Mouse (Mus musculus): Measurements from ENCODE around the gene Tmed5. TPM values are rescaled to one million over a fixed set of nuclear protein-coding genes. Genes with fewer than 3 reads are reported as not detected.
"Not testable (repeated sequence)": the region's sequence is repeated elsewhere in the genome, so short reads cannot be mapped to it uniquely, and the experiment has no call there.

The Tmed5 gene
- polyA plus RNA-seq, 1 experiment from 2014 or later = 31.8 TPM

- no peaks in the 10 kb centered on the region for H3K9me3 ChIP-seq (ENCODE audit: control insufficient read depth, low read length)
- peaks cover 22% of the 10 kb centered on the region; the same call in 1 of the 2 replicates for H3K36me3 ChIP-seq (ENCODE audit: control insufficient read depth, insufficient read depth, low read length)
- H3K27ac ChIP-seq (ENCODE audit: low read length) = no peak overlapping the region
- ATAC-seq (ENCODE audit: low read depth) = no peak
- no peaks in the 10 kb centered on the region for H3K27me3 ChIP-seq (ENCODE audit: control insufficient read depth, insufficient read depth, low read depth, low read length)
- no peak overlapping the region for H3K9ac ChIP-seq (ENCODE audit: low read length)
- no peak overlapping the region for H3K4me2 ChIP-seq (ENCODE audit: low read depth, low read length)
- H3K4me1 ChIP-seq (replicated peaks; ENCODE audit: control insufficient read depth, insufficient read depth, low read length) = no peaks in the 10 kb centered on the region
- no peak overlapping the region for H3K4me3 ChIP-seq (ENCODE audit: low read length)
Measured at GRCm38 (mm10) chr5:108100196-108100595, 32.2 kb downstream of the Tmed5 start.

- Histone ChIP-seq H3K9me3 (ENCODE audit: control insufficient read depth, low read length) (no peaks in the 10 kb centered on the region), H3K4me1 (replicated peaks; ENCODE audit: control insufficient read depth, insufficient read depth, low read length) (no peaks in the 10 kb centered on the region), H3K27ac (ENCODE audit: low read length) (no peak overlapping the region), H3K36me3 (ENCODE audit: control insufficient read depth, insufficient read depth, low read length) (peaks cover 18% of the 10 kb centered on the region; the same call in 1 of the 2 replicates), H3K9ac (ENCODE audit: low read length) (no peak overlapping the region), H3K4me2 (ENCODE audit: low read depth, low read length) (no peak overlapping the region), H3K4me3 (ENCODE audit: low read length) (no peak overlapping the region), H3K27me3 (ENCODE audit: control insufficient read depth, insufficient read depth, low read depth, low read length) (no peaks in the 10 kb centered on the region)
- WGBS = 87% methylated on average over 3 of the region's 3 CpGs
- ATAC-seq (ENCODE audit: low read depth) = no peak
Measured at GRCm38 (mm10) chr5:108097676-108098075, 34.7 kb downstream of the Tmed5 start.

GRCm38 (mm10) chr5:108092731-108093130, 39.7 kb downstream of the Tmed5 start:
- not testable (repeated sequence) for ATAC-seq (ENCODE audit: low read depth); H3K9me3 ChIP-seq (ENCODE audit: control insufficient read depth, low read length); H3K27ac ChIP-seq (ENCODE audit: low read length); H3K9ac ChIP-seq (ENCODE audit: low read length); H3K4me3 ChIP-seq (ENCODE audit: low read length); H3K4me2 ChIP-seq (ENCODE audit: low read depth, low read length); H3K4me1 ChIP-seq (replicated peaks; ENCODE audit: control insufficient read depth, insufficient read depth, low read length); H3K27me3 ChIP-seq (ENCODE audit: control insufficient read depth, insufficient read depth, low read depth, low read length)
- 95% methylated on average over 8 of the region's 8 CpGs for WGBS
- H3K36me3 ChIP-seq (ENCODE audit: control insufficient read depth, insufficient read depth, low read length) = peaks cover 31% of the 10 kb centered on the region

- Histone ChIP-seq H3K4me1 (replicated peaks; ENCODE audit: control insufficient read depth, insufficient read depth, low read length) (no peaks in the 10 kb centered on the region), H3K9ac (ENCODE audit: low read length) (no peak overlapping the region), H3K4me2 (ENCODE audit: low read depth, low read length) (no peak overlapping the region), H3K4me3 (ENCODE audit: low read length) (no peak overlapping the region), H3K36me3 (ENCODE audit: control insufficient read depth, insufficient read depth, low read length) (peaks cover 32% of the 10 kb centered on the region), H3K9me3 (ENCODE audit: control insufficient read depth, low read length) (no peaks in the 10 kb centered on the region), H3K27ac (ENCODE audit: low read length) (no peak overlapping the region), H3K27me3 (ENCODE audit: control insufficient read depth, insufficient read depth, low read depth, low read length) (no peaks in the 10 kb centered on the region)
- no peak for ATAC-seq (ENCODE audit: low read depth)
- WGBS = 89% methylated on average over 2 of the region's 2 CpGs
Measured at GRCm38 (mm10) chr5:108085440-108085839, 47.0 kb downstream of the Tmed5 start.

- peaks cover 23% of the 10 kb centered on the region for H3K36me3 ChIP-seq (ENCODE audit: control insufficient read depth, insufficient read depth, low read length)
- no peaks in the 10 kb centered on the region for H3K4me1 ChIP-seq (replicated peaks; ENCODE audit: control insufficient read depth, insufficient read depth, low read length)
- WGBS = 37% methylated on average over 2 of the region's 2 CpGs
Measured at GRCm38 (mm10) chr5:108082380-108082779, 50.0 kb downstream of the Tmed5 start.

GRCm38 (mm10) chr5:108079603-108080002, 52.8 kb downstream of the Tmed5 start:
- no peak for ATAC-seq (ENCODE audit: low read depth)
- Histone ChIP-seq H3K4me2 (ENCODE audit: low read depth, low read length) (no peak overlapping the region), H3K27ac (ENCODE audit: low read length) (no peak overlapping the region), H3K4me3 (ENCODE audit: low read length) (no peak overlapping the region), H3K36me3 (ENCODE audit: control insufficient read depth, insufficient read depth, low read length) (peaks cover 25% of the 10 kb centered on the region), H3K9ac (ENCODE audit: low read length) (no peak overlapping the region), H3K9me3 (ENCODE audit: control insufficient read depth, low read length) (no peaks in the 10 kb centered on the region), H3K4me1 (replicated peaks; ENCODE audit: control insufficient read depth, insufficient read depth, low read length) (no peaks in the 10 kb centered on the region), H3K27me3 (ENCODE audit: control insufficient read depth, insufficient read depth, low read depth, low read length) (no peaks in the 10 kb centered on the region)

More at GRCm38 (mm10) chr5:108082380-108082779, 50.0 kb downstream of the Tmed5 start:
- Histone ChIP-seq H3K4me3 (ENCODE audit: low read length) (no peak overlapping the region), H3K9me3 (ENCODE audit: control insufficient read depth, low read length) (no peaks in the 10 kb centered on the region), H3K4me2 (ENCODE audit: low read depth, low read length) (no peak overlapping the region), H3K27ac (ENCODE audit: low read length) (no peak overlapping the region), H3K9ac (ENCODE audit: low read length) (no peak overlapping the region), H3K27me3 (ENCODE audit: control insufficient read depth, insufficient read depth, low read depth, low read length) (no peaks in the 10 kb centered on the region)
- ATAC-seq (ENCODE audit: low read depth) = no peak

- Histone ChIP-seq H3K4me1 (replicated peaks; ENCODE audit: control insufficient read depth, insufficient read depth, low read length) (no peaks in the 10 kb centered on the region), H3K27ac (ENCODE audit: low read length) (no peak overlapping the region), H3K4me3 (ENCODE audit: low read length) (no peak overlapping the region), H3K36me3 (ENCODE audit: control insufficient read depth, insufficient read depth, low read length) (peaks cover 29% of the 10 kb centered on the region), H3K4me2 (ENCODE audit: low read depth, low read length) (no peak overlapping the region), H3K9me3 (ENCODE audit: control insufficient read depth, low read length) (no peaks in the 10 kb centered on the region), H3K27me3 (ENCODE audit: control insufficient read depth, insufficient read depth, low read depth, low read length) (no peaks in the 10 kb centered on the region), H3K9ac (ENCODE audit: low read length) (no peak overlapping the region)
- 65% methylated on average over 6 of the region's 6 CpGs for WGBS
- no peak for ATAC-seq (ENCODE audit: low read depth)
Measured at GRCm38 (mm10) chr5:108076833-108077540, 55.4 kb downstream of the Tmed5 start.

- no peak for ATAC-seq (ENCODE audit: low read depth)
- Histone ChIP-seq H3K27me3 (ENCODE audit: control insufficient read depth, insufficient read depth, low read depth, low read length) (no peaks in the 10 kb centered on the region), H3K9me3 (ENCODE audit: control insufficient read depth, low read length) (no peaks in the 10 kb centered on the region), H3K27ac (ENCODE audit: low read length) (no peak overlapping the region), H3K9ac (ENCODE audit: low read length) (no peak overlapping the region), H3K4me1 (replicated peaks; ENCODE audit: control insufficient read depth, insufficient read depth, low read length) (no peaks in the 10 kb centered on the region), H3K36me3 (ENCODE audit: control insufficient read depth, insufficient read depth, low read length) (peaks cover 29% of the 10 kb centered on the region), H3K4me3 (ENCODE audit: low read length) (no peak overlapping the region), H3K4me2 (ENCODE audit: low read depth, low read length) (no peak overlapping the region)
Measured at GRCm38 (mm10) chr5:108076241-108076640, 56.2 kb downstream of the Tmed5 start.

- H3K4me1 ChIP-seq (replicated peaks; ENCODE audit: control insufficient read depth, insufficient read depth, low read length) = peaks cover under 1% of the 10 kb centered on the region
- ATAC-seq (ENCODE audit: low read depth) = no peak
- H3K27ac ChIP-seq (ENCODE audit: low read length) = no peak overlapping the region
- H3K4me2 ChIP-seq (ENCODE audit: low read depth, low read length) = no peak overlapping the region
- no peaks in the 10 kb centered on the region for H3K9me3 ChIP-seq (ENCODE audit: control insufficient read depth, low read length)
- H3K27me3 ChIP-seq (ENCODE audit: control insufficient read depth, insufficient read depth, low read depth, low read length) = no peaks in the 10 kb centered on the region
- H3K9ac ChIP-seq (ENCODE audit: low read length) = no peak overlapping the region
- peaks cover 36% of the 10 kb centered on the region for H3K36me3 ChIP-seq (ENCODE audit: control insufficient read depth, insufficient read depth, low read length)
- no peak overlapping the region for H3K4me3 ChIP-seq (ENCODE audit: low read length)
- 97% methylated on average over 1 of the region's 1 CpGs for WGBS
Measured at GRCm38 (mm10) chr5:108072301-108072700, 60.1 kb downstream of the Tmed5 start.
